Mouse (Mus musculus): ENCODE data around the gene Polr2l.

GRCm38 (mm10) chr7:141524271-141524670 lies 49.3 kb upstream of the Polr2l start:
- TF ChIP-seq CTCF (IDR thresholded peaks at IDR 0.05), result no peak
- no peak for TF ChIP-seq EP300 (IDR thresholded peaks at IDR 0.05)
